Mouse (Mus musculus) ES-E14 (cell line): ENCODE results near the gene Cox4i1.

ENCODE experiments used
- CHD2 ChIP-seq: IDR thresholded peaks from 2 replicates; pipeline ENCODE4 v1.6.1; 2014; ENCODE audit warnings: mild to moderate bottlenecking, low read depth, low read length, inconsistent platforms
- ZNF384 ChIP-seq: IDR thresholded peaks from 2 replicates; pipeline ENCODE4 v1.6.1; 2012; ENCODE audit warnings: low read depth, low read length, inconsistent platforms

DNA sequence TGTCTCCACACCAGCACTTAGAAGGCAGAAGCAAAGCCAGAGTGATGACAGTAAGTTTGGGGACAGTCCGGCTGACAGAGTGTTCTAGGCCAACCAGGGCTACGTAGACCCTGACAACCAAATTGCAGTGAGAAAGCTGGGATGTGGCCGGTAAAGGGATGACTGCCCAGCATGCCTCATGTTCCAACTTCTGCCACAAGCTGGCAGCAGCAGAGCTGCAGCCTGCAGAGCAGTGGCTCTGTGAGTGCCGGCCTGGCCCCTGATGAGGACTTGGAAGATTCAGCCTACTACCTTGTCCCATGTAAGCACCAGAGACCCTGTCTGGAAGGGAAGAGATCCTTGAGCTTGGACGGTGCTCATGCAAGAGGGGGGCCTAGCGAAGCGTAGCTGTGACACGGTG lies 7.7 kb downstream of the Cox4i1 start:
- TF ChIP-seq CHD2 = no peak
- TF ChIP-seq ZNF384 = no peak
